Mouse (Mus musculus) thymus, adult 2 months (tissue): ENCODE data around the gene Rasgrp2. TPM values are rescaled to one million over a fixed set of nuclear protein-coding genes. Genes with fewer than 3 reads are reported as not detected.

Experiments used
- DNase-seq: peaks from one replicate; pipeline ENCODE4 v3.0.0; 2021
- H3K27ac ChIP-seq: fragments of 200-500 bp; 2 replicates; pipeline ENCODE4 v1.5.1; 2012; ENCODE audit warnings: low read length, control low read depth; ENCODE audit not compliant: control insufficient read depth, insufficient read depth
- H3K27me3 ChIP-seq: fragments of 200-500 bp; 2 replicates; pipeline ENCODE4 v1.6.1; 2012; ENCODE audit warnings: mild to moderate bottlenecking, low read length, moderate library complexity, mixed read lengths; ENCODE audit not compliant: control insufficient read depth, insufficient read depth
- H3K36me3 ChIP-seq: fragments of 200-500 bp; 2 replicates; pipeline ENCODE4 v1.6.1; 2012; ENCODE audit warnings: mild to moderate bottlenecking, low read length, moderate library complexity; ENCODE audit not compliant: control insufficient read depth, insufficient read depth
- H3K4me1 ChIP-seq: fragments of 200-500 bp; replicated peaks from 2 replicates; pipeline ENCODE4 v1.6.1; 2012; ENCODE audit warnings: low read length; ENCODE audit not compliant: control insufficient read depth, insufficient read depth
- H3K4me3 ChIP-seq: fragments of 200-500 bp; 2 replicates; pipeline ENCODE4 v1.5.1; 2012; ENCODE audit warnings: mild to moderate bottlenecking, low read length, control low read depth, moderate library complexity; ENCODE audit not compliant: control insufficient read depth, insufficient read depth
- CTCF ChIP-seq: fragments of 200-500 bp; IDR thresholded peaks from 2 replicates; pipeline ENCODE4 v1.5.1; 2012; ENCODE audit warnings: mild to moderate bottlenecking, control low read depth, low read length, moderate library complexity, borderline replicate concordance; ENCODE audit not compliant: control insufficient read depth, poor library complexity, insufficient read depth; ENCODE audit errors: extremely low read depth
- POLR2A ChIP-seq: fragments of 200-500 bp; IDR thresholded peaks from 2 replicates; pipeline ENCODE4 v1.6.1; 2012; ENCODE audit warnings: mild to moderate bottlenecking, low read length, control low read depth, moderate library complexity; ENCODE audit not compliant: control insufficient read depth, poor library complexity, insufficient read depth; ENCODE audit errors: extremely low read depth
- WGBS: fragments of 180-500 bp; shearing (Covaris S2); methylation state at CpG from one replicate; pipeline ENCODE4 v1.1.7; 2018; 5-methylcytosine and 5-hydroxymethylcytosine counted together
- polyA plus RNA-seq: library from polyadenylated mRNA; depleted of rRNA; stranded (reverse); fragments of >200 nt; gene quantifications from 2 replicates; pipeline ENCODE4 v1.2.3, GENCODE M21; 2012; rRNA removed

Gene Rasgrp2
- 558 and 561 TPM in 2 replicates for polyA plus RNA-seq

DNA sequence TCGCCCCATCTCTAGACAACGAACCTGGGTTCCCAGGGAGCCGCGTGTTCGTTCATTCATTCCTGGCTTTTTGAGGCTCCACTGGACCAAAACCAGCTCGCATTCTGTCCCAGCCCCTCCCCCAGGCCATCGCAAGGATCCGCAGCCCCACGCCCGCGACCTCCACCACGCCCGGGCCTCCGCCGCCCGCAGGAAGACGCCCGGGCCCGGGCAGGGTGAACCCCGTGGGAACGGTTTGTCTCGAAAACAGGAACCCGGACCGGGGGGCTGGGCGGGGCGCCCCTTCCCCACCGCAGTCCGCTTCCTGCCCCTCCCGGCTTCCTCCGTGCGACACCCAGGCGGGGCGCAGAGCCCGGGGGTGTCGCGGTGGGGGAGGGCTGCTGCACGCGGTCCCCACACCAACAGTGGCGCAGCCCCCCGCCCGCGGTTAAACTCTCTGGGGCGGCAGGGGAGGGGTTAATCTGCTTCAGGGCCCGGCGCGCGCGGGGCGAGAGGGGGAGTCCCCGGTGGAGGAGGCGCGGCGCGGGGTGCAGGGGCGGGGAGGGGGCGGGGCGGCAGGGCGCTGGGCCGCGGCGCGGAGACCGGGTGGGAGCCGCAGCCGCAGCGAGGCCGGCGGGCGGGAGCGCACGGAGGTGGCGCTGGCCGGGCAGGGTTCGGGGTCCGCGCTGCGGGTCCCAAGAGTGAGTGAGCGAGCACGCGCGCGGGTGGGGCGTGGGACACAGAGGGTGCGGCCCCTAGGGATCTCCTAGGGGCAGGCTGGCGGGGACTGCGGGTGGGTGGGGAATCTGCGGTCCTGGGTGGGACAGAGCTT lies at the start of gene Rasgrp2:
Rasgrp2 (plus strand) TSS at position 56 of the 811 bp plus-strand sequence.
- Histone ChIP-seq H3K27ac (peak within 1 kb of the TSS; percentile 99), H3K4me1 (peaks cover 36% of the 10 kb centered on the region), H3K4me3 (peak within 1 kb of the TSS; percentile 81), H3K36me3 (0 out of 2 replicates have a peak, but pooled peaks cover 4% of the 10 kb centered on the region), H3K27me3 (no peaks in the 10 kb centered on the region)
- DNase-seq = peak; percentile 97
- under 1% methylated on average over 79 of the region's 87 CpGs for WGBS
- TF ChIP-seq POLR2A (peak; percentile 94), CTCF (peak; percentile 39; the same call in 1 of the 2 replicates)

GRCm38 (mm10) chr19:6351431-6352106 lies 47.6 kb upstream of the Rasgrp2 start:
- no peak for DNase-seq
- TF ChIP-seq CTCF = no peak
- no peak for TF ChIP-seq POLR2A
- peaks cover 40% of the 10 kb centered on the region for H3K36me3 ChIP-seq
- peaks cover 12% of the 10 kb centered on the region for H3K4me1 ChIP-seq
- H3K27me3 ChIP-seq = no peaks in the 10 kb centered on the region
- 75% methylated on average over 14 of the region's 14 CpGs for WGBS
- no peak overlapping the region for H3K4me3 ChIP-seq
- H3K27ac ChIP-seq = no peak overlapping the region

DNA sequence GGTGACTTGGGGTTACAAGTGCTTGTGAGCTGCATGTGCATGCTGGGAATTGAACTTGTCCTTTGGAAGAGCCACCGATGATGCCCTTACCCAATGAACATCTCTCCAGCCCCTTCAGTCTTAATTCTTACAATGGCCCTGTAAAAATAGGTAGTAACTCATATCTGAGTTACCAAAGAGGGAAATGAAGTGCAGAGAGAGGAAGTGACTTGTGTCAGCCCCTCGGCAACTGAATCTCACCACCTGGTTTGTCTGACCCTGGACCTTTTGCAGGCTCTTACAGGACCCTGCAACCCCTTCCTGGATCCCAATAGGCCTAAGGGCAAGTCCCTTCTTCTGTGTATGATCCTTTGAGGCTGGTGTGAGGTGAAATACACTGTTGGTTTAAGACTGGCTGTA lies 47.0 kb upstream of the Rasgrp2 start:
- 26% methylated on average over 2 of the region's 2 CpGs for WGBS
- TF ChIP-seq CTCF (no peak), POLR2A (no peak)
- no peak for DNase-seq
- H3K36me3 ChIP-seq = peaks cover 35% of the 10 kb centered on the region
- H3K27ac ChIP-seq = no peak overlapping the region
- peaks cover 12% of the 10 kb centered on the region for H3K4me1 ChIP-seq
- no peaks in the 10 kb centered on the region for H3K27me3 ChIP-seq
- H3K4me3 ChIP-seq = no peak overlapping the region

GRCm38 (mm10) chr19:6354030-6354429 lies 45.1 kb upstream of the Rasgrp2 start:
- H3K36me3 ChIP-seq = peaks cover 28% of the 10 kb centered on the region
- DNase-seq = no peak

DNA sequence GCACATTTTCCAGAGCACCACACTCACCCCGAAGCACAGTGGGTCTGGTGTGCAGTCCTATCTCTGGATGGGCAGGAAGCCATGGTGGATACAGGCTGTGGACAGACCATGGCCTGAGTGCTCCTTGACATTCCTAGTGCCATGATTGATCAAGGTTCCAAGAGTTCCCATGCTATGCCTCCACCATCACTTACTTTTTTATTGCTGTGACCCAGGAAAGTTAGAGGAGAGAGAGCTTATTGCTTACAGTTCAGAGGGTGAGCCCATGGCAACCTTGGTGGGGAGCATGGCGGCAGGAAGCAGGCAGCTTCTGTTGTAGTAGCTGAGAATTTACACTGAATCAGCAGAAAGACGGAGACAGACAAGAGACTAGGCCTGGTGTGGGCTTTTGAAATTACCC lies 37.8 kb upstream of the Rasgrp2 start:
- Histone ChIP-seq H3K27me3 (no peaks in the 10 kb centered on the region), H3K36me3 (peaks cover 14% of the 10 kb centered on the region), H3K4me1 (0 out of 2 replicates have a peak, but pooled peaks cover 2% of the 10 kb centered on the region), H3K27ac (no peak overlapping the region), H3K4me3 (no peak overlapping the region)
- WGBS = 89% methylated on average over 3 of the region's 3 CpGs
- TF ChIP-seq CTCF = no peak
- TF ChIP-seq POLR2A = no peak
- no peak for DNase-seq

More at GRCm38 (mm10) chr19:6354030-6354429, 45.1 kb upstream of the Rasgrp2 start:
- Histone ChIP-seq H3K4me1 (peaks cover 2% of the 10 kb centered on the region), H3K27ac (no peak overlapping the region), H3K4me3 (no peak overlapping the region), H3K27me3 (no peaks in the 10 kb centered on the region)
- WGBS = 93% methylated on average over 7 of the region's 7 CpGs
- TF ChIP-seq POLR2A (no peak), CTCF (no peak)

- under 1% methylated on average over 11 of the region's 11 CpGs for WGBS
- no peak for DNase-seq
- H3K4me3 ChIP-seq = no peak overlapping the region
- no peak for TF ChIP-seq POLR2A
- no peak for TF ChIP-seq CTCF
- H3K27ac ChIP-seq = peak overlapping the region; percentile 59
- no peaks in the 10 kb centered on the region for H3K27me3 ChIP-seq
- peaks cover 32% of the 10 kb centered on the region for H3K36me3 ChIP-seq
- H3K4me1 ChIP-seq = 0 out of 2 replicates have a peak, but pooled peaks cover 2% of the 10 kb centered on the region
Observed at GRCm38 (mm10) chr19:6363091-6363410, 36.1 kb upstream of the Rasgrp2 start.
